Mouse (Mus musculus) gastrocnemius, postnatal 10 days (tissue): ENCODE results near the gene Wipf2. TPM values are rescaled to one million over a fixed set of nuclear protein-coding genes. Genes with fewer than 3 reads are reported as not detected.
"Not testable (repeated sequence)": the region's sequence is repeated elsewhere in the genome, so short reads cannot be mapped to it uniquely, and the experiment has no call there.

ENCODE experiments used
- DNase-seq: peaks from one replicate; pipeline ENCODE4 v3.0.0; 2021; ENCODE audit warnings: mixed read lengths
- long read RNA-seq, 2 experiments: library from polyadenylated mRNA; stranded (forward); transcript quantifications; one replicate each; pipeline ENCODE4 v2.0.0; 2021
- total RNA-seq, 2 experiments: library from RNA; stranded (reverse); gene quantifications; 2 replicates each; pipeline ENCODE4 v1.2.3; 2021

Wipf2 gene
- 1 to 10 TPM; 6.3 to 9.0 TPM for total RNA-seq
- long read RNA-seq, experiment 1, partial matches to known transcripts, result 4 of 4 reads
- long read RNA-seq, experiment 1, other reads (novel, unspliced or antisense), result 0 of 4 reads
- long read RNA-seq, experiment 2, partial matches to known transcripts, result 0 of 1 reads
- long read RNA-seq, experiment 2, other reads (novel, unspliced or antisense), result 1 of 1 reads

GRCm38 (mm10) chr11:98863028-98863750 is at the start of gene Wipf2:
Wipf2 (plus strand) TSS chr11:98863638.
- peak; percentile 97 for DNase-seq

GRCm38 (mm10) chr11:98816706-98817239 is 46.7 kb upstream of the Wipf2 start:
- no peak for DNase-seq

GRCm38 (mm10) chr11:98820968-98821367 is 42.5 kb upstream of the Wipf2 start:
- DNase-seq, result no peak

GRCm38 (mm10) chr11:98826071-98826470 is 37.4 kb upstream of the Wipf2 start:
- not testable (repeated sequence) for DNase-seq

- no peak for DNase-seq
These were observed 35.6 kb upstream of the Wipf2 start for GRCm38 (mm10) chr11:98827877-98828276.

GRCm38 (mm10) chr11:98829091-98829775 is 34.2 kb upstream of the Wipf2 start:
- DNase-seq, result no peak

GRCm38 (mm10) chr11:98829875-98830274 is 33.6 kb upstream of the Wipf2 start:
- DNase-seq, result no peak

GRCm38 (mm10) chr11:98835296-98835695 is 28.1 kb upstream of the Wipf2 start:
- no peak for DNase-seq

GRCm38 (mm10) chr11:98835725-98836124 is 27.7 kb upstream of the Wipf2 start:
- DNase-seq, result no peak

- no peak for DNase-seq
These were observed 27.3 kb upstream of the Wipf2 start for GRCm38 (mm10) chr11:98836128-98836527.

GRCm38 (mm10) chr11:98836651-98837141 is 26.7 kb upstream of the Wipf2 start, which contains the start of gene Rapgefl1:
Rapgefl1 (plus strand) TSS chr11:98836785.
- peak; percentile 86 for DNase-seq

GRCm38 (mm10) chr11:98837231-98837704 is 26.2 kb upstream of the Wipf2 start:
- peak; percentile 26 for DNase-seq

GRCm38 (mm10) chr11:98837917-98838316 is 25.5 kb upstream of the Wipf2 start:
- no peak for DNase-seq

GRCm38 (mm10) chr11:98838512-98838911 is 24.9 kb upstream of the Wipf2 start:
- no peak for DNase-seq

GRCm38 (mm10) chr11:98839402-98839801 is 24.0 kb upstream of the Wipf2 start:
- no peak for DNase-seq

GRCm38 (mm10) chr11:98839897-98840296 is 23.5 kb upstream of the Wipf2 start:
- DNase-seq, result no peak

- DNase-seq, result no peak
These were observed 17.4 kb upstream of the Wipf2 start for GRCm38 (mm10) chr11:98846016-98846415.

GRCm38 (mm10) chr11:98846865-98847604 is 16.4 kb upstream of the Wipf2 start:
- no peak for DNase-seq

GRCm38 (mm10) chr11:98849196-98849894 is 14.1 kb upstream of the Wipf2 start:
- no peak for DNase-seq

GRCm38 (mm10) chr11:98850100-98851093 is 13.0 kb upstream of the Wipf2 start:
- no peak for DNase-seq
